Mouse (Mus musculus): ENCODE measurements around the gene Wdsub1. TPM values are rescaled to one million over a fixed set of nuclear protein-coding genes. Genes with fewer than 3 reads are reported as not detected.

Wdsub1 gene
- total and polyA plus RNA-seq, 2 experiments: 7.7 to 23.7 TPM

- Histone ChIP-seq H3K79me2 (ENCODE audit: control insufficient read depth, insufficient read depth, low read length) (no peaks in the 10 kb centered on the region), H3K36me3 (ENCODE audit: control insufficient read depth, insufficient read depth, low read length) (no peaks in the 10 kb centered on the region; the same call in 1 of the 2 replicates), H3K4me3 (ENCODE audit: insufficient read depth, low read depth, low read length) (no peak overlapping the region), H3K4me1 (ENCODE audit: control insufficient read depth, insufficient read depth, low read length) (no peaks in the 10 kb centered on the region), H3K27ac (replicated peaks; ENCODE audit: insufficient read depth, low read depth, low read length) (no peak overlapping the region), H3K9ac (ENCODE audit: low read depth, low read length) (no peak overlapping the region), H3K27me3 (ENCODE audit: control insufficient read depth, insufficient read depth, low read length) (no peaks in the 10 kb centered on the region)
- TF ChIP-seq CTCF (IDR thresholded peaks at IDR 0.05; ENCODE audit: low read depth, low read length): no peak
- TF ChIP-seq POLR2A (IDR thresholded peaks at IDR 0.05; ENCODE audit: extremely low read depth, insufficient read depth, low read length): no peak
- DNase-seq (ENCODE audit: extremely low read depth, low read depth, low spot score): no peak
- WGBS: 97% methylated on average over 1 of the region's 1 CpGs
These were observed 69.8 kb downstream of the Wdsub1 start for GRCm38 (mm10) chr2:59812641-59813040.

DNA sequence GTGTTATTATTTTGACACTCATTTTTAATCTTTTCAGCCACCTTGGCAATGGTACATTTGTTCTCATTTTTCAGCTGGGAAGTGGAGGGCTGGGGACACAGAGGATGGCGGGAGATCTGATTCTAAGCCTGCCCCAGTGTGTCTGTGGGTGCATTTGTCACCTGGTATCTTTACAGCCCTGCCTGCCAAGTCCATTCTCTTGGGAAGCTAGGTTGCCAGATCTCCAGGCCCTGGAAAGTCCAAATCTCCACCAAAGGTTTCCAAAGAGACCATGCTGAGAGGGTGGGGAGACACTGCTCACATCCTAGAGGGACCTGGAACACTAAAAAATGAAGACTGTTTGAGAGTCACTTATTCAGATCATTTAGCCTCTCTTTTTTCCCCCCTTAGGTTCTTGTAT lies 71.1 kb downstream of the Wdsub1 start:
- Histone ChIP-seq H3K79me2 (ENCODE audit: control insufficient read depth, insufficient read depth, low read length) (no peaks in the 10 kb centered on the region), H3K4me3 (ENCODE audit: insufficient read depth, low read depth, low read length) (no peak overlapping the region), H3K9ac (ENCODE audit: low read depth, low read length) (no peak overlapping the region), H3K27me3 (ENCODE audit: control insufficient read depth, insufficient read depth, low read length) (no peaks in the 10 kb centered on the region), H3K27ac (replicated peaks; ENCODE audit: insufficient read depth, low read depth, low read length) (no peak overlapping the region), H3K4me1 (ENCODE audit: control insufficient read depth, insufficient read depth, low read length) (no peaks in the 10 kb centered on the region), H3K36me3 (ENCODE audit: control insufficient read depth, insufficient read depth, low read length) (peaks cover 1% of the 10 kb centered on the region; the same call in 1 of the 2 replicates)
- TF ChIP-seq CTCF (IDR thresholded peaks at IDR 0.05; ENCODE audit: low read depth, low read length) (no peak), POLR2A (IDR thresholded peaks at IDR 0.05; ENCODE audit: extremely low read depth, insufficient read depth, low read length) (no peak)
- 92% methylated on average over 1 of the region's 1 CpGs for WGBS
- DNase-seq (ENCODE audit: extremely low read depth, low read depth, low spot score): no peak

DNA sequence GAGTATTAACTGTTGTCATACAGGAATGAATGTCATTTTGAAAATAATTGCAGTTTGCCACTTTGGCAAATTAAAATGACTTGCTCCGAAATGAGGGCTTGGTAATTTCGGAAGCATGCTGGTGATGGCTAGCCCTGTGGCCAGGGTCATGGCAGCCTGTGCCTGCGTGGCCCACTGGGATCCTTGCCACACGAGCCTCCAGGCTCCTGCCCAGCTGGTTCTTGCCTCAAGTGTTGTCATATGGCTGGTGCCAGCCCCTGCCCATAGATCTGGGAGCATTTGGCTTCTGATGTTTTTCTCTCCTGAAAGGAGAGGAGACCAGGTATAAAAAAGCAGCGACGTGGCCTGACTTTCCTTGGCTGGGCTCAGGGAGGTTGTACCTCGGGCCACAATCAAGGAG lies 72.4 kb downstream of the Wdsub1 start:
- no peak overlapping the region for H3K4me3 ChIP-seq (ENCODE audit: insufficient read depth, low read depth, low read length)
- peaks cover 2% of the 10 kb centered on the region; the same call in 1 of the 2 replicates for H3K36me3 ChIP-seq (ENCODE audit: control insufficient read depth, insufficient read depth, low read length)
- no peaks in the 10 kb centered on the region for H3K27me3 ChIP-seq (ENCODE audit: control insufficient read depth, insufficient read depth, low read length)
- H3K9ac ChIP-seq (ENCODE audit: low read depth, low read length): no peak overlapping the region
- H3K4me1 ChIP-seq (ENCODE audit: control insufficient read depth, insufficient read depth, low read length): no peaks in the 10 kb centered on the region
- WGBS: 95% methylated on average over 7 of the region's 7 CpGs
- TF ChIP-seq POLR2A (IDR thresholded peaks at IDR 0.05; ENCODE audit: extremely low read depth, insufficient read depth, low read length): no peak
- no peak for TF ChIP-seq CTCF (IDR thresholded peaks at IDR 0.05; ENCODE audit: low read depth, low read length)
- H3K27ac ChIP-seq (replicated peaks; ENCODE audit: insufficient read depth, low read depth, low read length): no peak overlapping the region
- DNase-seq (ENCODE audit: extremely low read depth, low read depth, low spot score): no peak
- no peaks in the 10 kb centered on the region for H3K79me2 ChIP-seq (ENCODE audit: control insufficient read depth, insufficient read depth, low read length)

DNA sequence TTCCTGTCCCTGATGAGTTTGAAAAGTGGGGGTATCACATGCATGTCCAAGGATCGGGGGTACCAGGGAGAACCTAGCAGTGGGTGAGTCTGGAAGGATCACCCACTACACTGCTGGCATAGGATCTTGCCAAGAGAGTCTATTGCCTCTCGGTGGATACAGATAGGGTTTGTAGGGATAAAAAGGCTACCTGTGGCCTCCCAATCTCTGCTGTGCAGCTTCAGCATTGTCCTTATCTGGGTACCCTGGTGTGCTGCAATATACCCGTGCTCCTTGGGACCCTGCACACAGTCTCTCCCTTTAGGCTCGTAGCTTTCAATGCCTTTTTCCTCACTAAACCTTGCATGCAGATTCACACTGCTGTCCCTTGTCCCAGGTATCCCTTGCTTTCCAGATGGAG lies 73.8 kb downstream of the Wdsub1 start:
- no peak overlapping the region for H3K4me3 ChIP-seq (ENCODE audit: insufficient read depth, low read depth, low read length)
- no peak for DNase-seq (ENCODE audit: extremely low read depth, low read depth, low spot score)
- H3K27ac ChIP-seq (replicated peaks; ENCODE audit: insufficient read depth, low read depth, low read length): no peak overlapping the region
- H3K79me2 ChIP-seq (ENCODE audit: control insufficient read depth, insufficient read depth, low read length): no peaks in the 10 kb centered on the region
- H3K4me1 ChIP-seq (ENCODE audit: control insufficient read depth, insufficient read depth, low read length): no peaks in the 10 kb centered on the region
- H3K27me3 ChIP-seq (ENCODE audit: control insufficient read depth, insufficient read depth, low read length): no peaks in the 10 kb centered on the region
- WGBS: 91% methylated on average over 4 of the region's 4 CpGs
- H3K36me3 ChIP-seq (ENCODE audit: control insufficient read depth, insufficient read depth, low read length): peaks cover 2% of the 10 kb centered on the region; the same call in 1 of the 2 replicates
- no peak overlapping the region for H3K9ac ChIP-seq (ENCODE audit: low read depth, low read length)
- TF ChIP-seq POLR2A (IDR thresholded peaks at IDR 0.05; ENCODE audit: extremely low read depth, insufficient read depth, low read length) (no peak), CTCF (IDR thresholded peaks at IDR 0.05; ENCODE audit: low read depth, low read length) (no peak)

DNA sequence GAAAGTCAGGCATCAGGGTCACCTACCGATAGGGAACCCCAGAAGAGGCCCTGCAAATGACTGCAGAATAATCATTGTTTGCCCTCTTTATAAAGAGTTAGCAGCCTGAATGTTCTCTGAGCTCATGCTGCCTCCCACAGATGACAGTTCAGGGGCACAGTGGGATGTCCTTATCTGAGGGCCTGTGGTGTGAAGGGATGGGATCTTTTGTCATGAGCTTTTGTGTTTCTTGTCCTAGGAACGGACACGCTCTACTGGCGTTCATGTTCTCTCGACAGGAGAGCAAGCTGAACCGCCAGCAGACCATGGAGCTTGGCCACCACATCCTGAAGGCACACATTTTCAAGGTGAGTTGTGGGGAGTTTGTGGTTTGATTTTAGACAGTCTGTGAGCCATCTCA lies 76.4 kb downstream of the Wdsub1 start:
- no peak for DNase-seq (ENCODE audit: extremely low read depth, low read depth, low spot score)
- no peaks in the 10 kb centered on the region for H3K79me2 ChIP-seq (ENCODE audit: control insufficient read depth, insufficient read depth, low read length)
- H3K36me3 ChIP-seq (ENCODE audit: control insufficient read depth, insufficient read depth, low read length): peaks cover 5% of the 10 kb centered on the region; the same call in 1 of the 2 replicates
- 94% methylated on average over 6 of the region's 6 CpGs for whole genome bisulfite sequencing
- H3K4me3 ChIP-seq (ENCODE audit: insufficient read depth, low read depth, low read length): no peak overlapping the region
- TF ChIP-seq POLR2A (IDR thresholded peaks at IDR 0.05; ENCODE audit: extremely low read depth, insufficient read depth, low read length) (no peak), CTCF (IDR thresholded peaks at IDR 0.05; ENCODE audit: low read depth, low read length) (no peak)
- H3K27ac ChIP-seq (replicated peaks; ENCODE audit: insufficient read depth, low read depth, low read length): no peak overlapping the region
- H3K9ac ChIP-seq (ENCODE audit: low read depth, low read length): no peak overlapping the region
- no peaks in the 10 kb centered on the region for H3K27me3 ChIP-seq (ENCODE audit: control insufficient read depth, insufficient read depth, low read length)
- no peaks in the 10 kb centered on the region for H3K4me1 ChIP-seq (ENCODE audit: control insufficient read depth, insufficient read depth, low read length)

DNA sequence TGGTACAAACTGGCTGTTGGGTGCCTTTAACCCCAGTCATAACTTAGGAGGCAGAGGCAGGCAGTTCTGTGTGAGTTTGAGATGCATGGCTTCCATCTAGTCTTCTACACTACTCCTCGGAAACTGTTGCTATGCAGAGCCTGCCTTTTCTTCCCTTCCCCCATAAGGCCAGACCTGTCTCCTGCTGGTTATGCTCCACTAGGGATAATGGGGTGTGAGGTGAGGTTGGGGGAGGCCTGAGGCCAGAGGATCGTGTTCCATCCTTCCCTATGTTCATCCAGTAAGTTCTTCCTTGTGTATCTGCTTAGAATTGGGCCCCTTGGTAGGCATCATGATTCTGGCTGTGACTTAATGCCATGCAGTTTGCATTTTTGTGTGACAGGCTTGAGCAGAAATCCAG lies 76.8 kb downstream of the Wdsub1 start:
- H3K9ac ChIP-seq (ENCODE audit: low read depth, low read length): no peak overlapping the region
- DNase-seq (ENCODE audit: extremely low read depth, low read depth, low spot score): no peak
- no peak for TF ChIP-seq POLR2A (IDR thresholded peaks at IDR 0.05; ENCODE audit: extremely low read depth, insufficient read depth, low read length)
- H3K36me3 ChIP-seq (ENCODE audit: control insufficient read depth, insufficient read depth, low read length): peaks cover 5% of the 10 kb centered on the region; the same call in 1 of the 2 replicates
- H3K79me2 ChIP-seq (ENCODE audit: control insufficient read depth, insufficient read depth, low read length): no peaks in the 10 kb centered on the region
- 88% methylated on average over 2 of the region's 2 CpGs for WGBS
- no peak overlapping the region for H3K4me3 ChIP-seq (ENCODE audit: insufficient read depth, low read depth, low read length)
- H3K27ac ChIP-seq (replicated peaks; ENCODE audit: insufficient read depth, low read depth, low read length): no peak overlapping the region
- no peaks in the 10 kb centered on the region for H3K4me1 ChIP-seq (ENCODE audit: control insufficient read depth, insufficient read depth, low read length)
- H3K27me3 ChIP-seq (ENCODE audit: control insufficient read depth, insufficient read depth, low read length): no peaks in the 10 kb centered on the region
